Mouse (Mus musculus) cerebellum, adult 11-12 months (tissue): ENCODE results near the gene Alpl.

Source experiments
- DNase-seq: peaks from one replicate; pipeline ENCODE4 v3.0.0; 2022

The Alpl gene

DNA sequence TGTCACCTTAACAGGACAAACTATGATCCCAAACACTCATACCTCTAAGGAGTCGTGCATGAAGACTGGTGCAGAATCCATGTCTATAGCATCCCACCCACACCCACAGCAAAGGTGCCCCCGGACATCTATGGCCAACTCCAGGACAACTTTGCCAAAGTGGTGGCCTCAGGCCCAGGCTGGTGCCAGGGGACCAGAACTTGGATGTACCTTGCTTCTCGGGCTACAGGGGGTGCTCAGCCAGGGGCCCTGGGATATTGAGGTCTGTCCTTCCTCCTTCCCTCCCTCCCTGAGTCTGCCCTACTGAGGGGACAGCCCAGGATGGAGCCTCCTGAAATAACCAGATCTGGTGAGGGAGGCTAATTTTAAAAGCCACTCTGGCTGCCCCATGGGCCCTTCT lies 63.8 kb downstream of the Alpl start:
- DNase-seq, result peak; percentile 69

DNA sequence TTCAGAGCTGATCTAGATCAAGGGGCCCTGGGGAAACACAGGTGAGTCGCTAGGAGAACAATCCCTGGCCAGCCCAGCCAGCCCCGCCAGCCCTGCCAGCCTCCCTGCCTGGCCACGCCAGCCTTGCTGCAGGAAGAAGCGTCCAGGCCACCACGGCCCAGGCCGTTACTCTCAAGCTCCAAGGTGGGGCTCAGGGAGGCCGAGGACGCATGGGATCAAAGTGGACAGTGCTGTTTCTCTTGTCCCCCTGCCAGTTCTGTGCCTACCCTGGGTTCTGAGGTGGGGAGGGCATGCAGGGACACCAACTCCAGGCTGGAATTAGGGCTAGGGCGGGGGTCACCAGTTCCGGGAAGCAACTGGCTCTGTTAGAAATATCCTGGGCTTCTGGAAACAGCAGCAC lies 64.3 kb downstream of the Alpl start:
- DNase-seq, result peak; percentile 67

DNA sequence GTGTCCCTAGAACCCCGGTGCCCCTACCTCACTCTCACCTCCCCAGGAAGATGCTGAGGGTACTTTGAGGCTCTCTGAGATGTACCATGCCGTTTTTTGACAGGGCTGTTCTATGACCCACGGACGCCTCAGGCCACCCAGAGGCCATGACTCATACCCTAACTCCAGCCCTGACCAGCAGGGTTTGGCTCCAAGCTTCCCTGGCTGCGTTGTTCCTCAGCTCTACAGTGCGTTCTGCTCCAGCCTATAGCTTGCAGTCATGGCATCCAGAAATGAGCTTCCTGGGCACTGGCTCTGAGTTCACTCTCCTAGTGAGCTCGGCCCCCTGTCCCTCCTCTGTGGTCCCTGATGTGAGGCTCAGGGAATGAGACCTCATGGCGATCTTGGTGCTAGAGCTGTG lies 65.4 kb downstream of the Alpl start:
- peak; percentile 50 for DNase-seq

DNA sequence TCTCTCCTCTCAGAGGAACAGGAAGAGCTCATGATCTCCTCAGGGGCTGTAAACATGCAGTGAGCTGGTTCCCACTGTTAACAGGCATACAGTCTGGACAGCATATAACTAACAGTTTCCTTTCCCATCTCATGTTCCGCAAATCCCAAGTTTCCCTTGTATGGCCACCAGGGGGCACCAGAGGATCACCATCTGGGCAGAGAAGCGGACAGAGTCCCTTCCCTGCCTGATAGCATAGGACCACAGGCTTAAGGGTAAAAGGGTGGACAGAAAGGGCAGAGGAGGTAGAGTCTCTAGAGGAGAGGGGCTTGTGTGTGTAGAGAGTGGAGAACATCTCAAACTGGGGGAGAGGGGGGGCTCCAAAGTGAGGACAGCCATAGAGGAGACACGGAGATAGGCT lies 66.0 kb downstream of the Alpl start:
- peak; percentile 87 for DNase-seq

DNA sequence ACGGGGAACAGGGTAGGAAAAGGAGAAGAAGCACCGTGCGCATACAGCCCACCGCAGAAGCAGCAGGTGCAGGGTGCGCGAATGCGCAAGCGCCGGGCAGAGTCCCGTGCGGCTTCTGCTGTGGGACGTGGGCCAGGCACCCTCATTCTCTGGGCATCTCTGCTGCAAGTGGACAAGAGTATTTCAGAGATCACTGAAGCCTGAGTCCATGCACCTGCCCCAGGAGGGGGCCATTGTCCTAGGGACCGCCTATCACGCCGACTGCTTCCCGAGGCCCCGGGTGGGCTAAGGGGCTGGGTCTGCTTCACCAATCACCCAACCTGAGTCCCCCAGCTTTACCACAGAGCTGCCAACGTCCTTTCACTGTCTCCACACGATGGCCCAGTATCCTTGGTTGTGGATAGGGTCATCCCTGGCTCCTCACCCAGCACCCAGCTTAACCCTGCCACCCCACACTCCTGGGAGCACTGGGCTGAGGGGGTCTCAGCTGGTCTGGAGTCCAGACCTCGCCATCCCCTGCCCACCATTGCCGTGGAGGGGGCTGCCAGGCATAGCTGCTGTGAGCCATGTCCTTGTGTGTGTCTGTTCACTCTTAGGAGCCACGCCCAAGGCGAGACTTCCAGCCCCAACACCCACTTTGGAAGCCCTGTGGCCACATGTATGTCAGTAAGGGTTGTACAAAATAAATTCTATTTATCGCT lies 66.9 kb downstream of the Alpl start:
- DNase-seq, result peak; percentile 65

DNA sequence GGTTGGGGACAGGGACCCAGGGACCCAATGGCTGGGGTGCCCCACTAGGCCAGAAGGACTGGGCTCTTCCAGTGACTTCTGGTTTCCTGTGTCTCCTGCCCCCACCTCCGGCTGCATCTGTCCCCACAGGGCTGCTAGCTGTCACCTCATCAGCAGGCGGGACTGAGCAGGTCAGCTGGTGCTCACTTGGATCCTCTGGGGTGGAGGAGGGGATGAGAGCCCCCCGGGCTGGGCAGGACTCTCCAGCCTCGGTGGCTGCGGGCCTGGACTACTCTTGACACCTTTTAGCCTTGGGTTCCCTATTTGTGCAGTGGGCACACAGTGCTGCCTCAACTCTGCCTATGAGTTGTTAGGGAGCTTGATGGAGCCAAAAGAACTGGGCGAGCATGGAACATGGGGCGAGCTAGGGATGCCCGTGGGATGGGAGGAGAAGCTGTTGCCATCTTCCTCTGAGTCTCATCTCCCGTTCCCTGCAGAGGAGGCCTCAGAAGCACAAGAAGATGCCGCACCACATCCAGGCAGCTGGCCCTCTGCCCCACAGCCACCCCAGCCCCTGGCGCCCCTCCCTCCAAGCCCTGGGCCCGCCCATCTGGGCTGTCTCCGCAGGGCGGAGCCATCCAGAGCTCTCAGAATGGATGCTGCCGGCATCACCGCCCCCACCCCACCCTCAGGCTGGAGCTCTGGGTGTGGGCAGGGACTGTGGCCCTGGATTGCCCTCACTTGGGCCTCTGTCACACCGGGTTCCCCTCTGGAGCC lies 67.6 kb downstream of the Alpl start:
- DNase-seq, result peak; percentile 61

DNA sequence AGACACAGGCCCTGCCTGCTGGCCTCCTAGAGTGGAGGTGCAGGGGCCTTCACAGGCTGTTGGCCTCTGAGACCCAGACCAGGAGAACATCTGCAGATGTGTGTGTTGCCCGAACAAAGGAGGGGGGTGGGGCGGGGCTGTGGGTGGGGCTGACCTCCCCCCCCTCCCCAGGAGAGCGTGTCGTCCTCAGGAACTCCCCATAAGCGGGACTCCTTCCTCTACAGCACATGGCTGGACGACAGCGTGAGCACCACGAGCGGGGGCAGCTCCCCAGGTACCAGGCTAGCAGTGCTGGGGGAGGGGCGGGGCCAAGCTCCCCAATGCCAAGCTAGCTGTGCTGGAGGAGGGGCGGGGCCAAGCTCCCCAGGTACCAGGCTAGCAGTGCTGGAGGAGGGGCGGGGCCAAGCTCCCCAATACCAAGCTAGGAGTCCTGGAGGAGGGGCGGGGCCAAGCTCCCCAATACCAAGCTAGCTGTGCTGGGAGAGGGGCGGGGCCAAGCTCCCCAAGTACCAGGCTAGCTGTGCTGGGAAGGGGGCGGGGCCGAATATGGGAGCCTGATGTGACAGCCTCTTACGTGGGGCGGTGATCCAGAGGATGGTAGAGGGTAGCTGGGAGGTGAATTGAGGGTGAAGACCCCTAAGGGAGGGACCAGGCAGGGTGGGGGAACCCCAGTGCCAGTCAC lies 68.5 kb downstream of the Alpl start:
- DNase-seq, result peak; percentile 79

DNA sequence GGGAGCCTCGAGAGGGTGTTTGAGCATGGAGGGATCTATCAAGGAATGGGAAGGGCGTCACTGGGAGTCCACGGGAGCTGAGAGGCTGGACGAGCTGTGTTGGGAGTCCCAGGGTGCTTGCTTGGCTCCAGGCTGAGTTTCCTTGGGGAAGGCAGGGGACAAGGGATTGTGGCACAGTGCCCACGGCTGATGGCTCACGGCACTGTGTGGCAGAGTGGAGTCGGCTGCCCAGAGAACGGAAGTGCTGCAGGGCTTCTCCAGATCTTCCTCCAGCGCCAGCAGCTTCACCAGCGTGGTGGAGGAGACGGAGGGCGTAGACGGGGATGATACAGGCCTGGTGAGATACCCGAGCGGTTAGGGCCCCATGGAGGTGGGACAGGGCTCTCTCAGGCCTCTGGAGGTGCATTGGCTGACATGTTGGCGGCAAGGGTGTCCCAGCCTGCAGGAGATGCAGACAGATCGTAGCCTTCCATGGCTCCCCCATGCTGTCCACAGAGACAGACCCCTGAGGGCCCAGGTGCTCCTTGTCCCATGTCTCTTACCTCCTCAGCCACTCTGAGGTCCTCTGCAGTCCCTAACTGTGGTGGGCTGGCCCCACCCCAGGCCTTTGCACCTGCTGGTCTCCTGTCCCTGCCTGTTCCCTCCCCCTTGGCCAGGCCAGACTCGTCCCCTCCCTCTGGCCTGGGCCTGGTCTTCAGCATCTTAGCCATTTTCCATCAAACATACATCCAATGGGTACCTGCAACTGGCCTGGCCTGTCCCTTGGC lies 69.3 kb downstream of the Alpl start:
- peak; percentile 80 for DNase-seq

DNA sequence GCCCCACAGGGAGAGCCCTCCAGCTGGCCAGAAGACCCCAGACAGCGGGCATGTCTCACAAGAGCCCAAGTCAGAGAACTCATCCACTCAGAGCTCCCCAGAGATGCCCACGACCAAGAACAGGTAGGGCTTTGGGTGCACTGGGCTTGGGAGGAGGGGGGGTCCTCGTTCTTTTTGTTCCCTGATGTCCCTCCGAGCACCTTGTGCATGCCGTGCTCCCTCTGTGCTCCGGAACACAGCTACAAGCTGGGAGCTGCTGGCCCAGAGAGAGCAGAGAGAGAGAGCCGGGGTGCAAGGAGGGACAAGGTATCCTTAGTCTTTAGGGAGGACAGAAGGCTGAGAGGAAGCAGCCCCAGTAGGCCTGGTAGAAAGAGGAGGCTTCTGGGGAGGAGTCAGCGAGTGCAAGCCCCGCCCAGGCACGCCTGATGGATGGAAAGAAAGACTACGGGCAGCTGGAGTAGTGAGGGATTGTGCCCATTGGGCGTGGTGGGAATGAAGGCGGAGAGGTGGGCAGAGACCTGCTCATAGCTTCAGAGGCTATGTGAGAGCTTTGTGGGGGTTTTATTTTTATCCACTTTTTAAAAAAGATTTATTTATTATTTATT lies 70.5 kb downstream of the Alpl start:
- DNase-seq, result peak; percentile 52

DNA sequence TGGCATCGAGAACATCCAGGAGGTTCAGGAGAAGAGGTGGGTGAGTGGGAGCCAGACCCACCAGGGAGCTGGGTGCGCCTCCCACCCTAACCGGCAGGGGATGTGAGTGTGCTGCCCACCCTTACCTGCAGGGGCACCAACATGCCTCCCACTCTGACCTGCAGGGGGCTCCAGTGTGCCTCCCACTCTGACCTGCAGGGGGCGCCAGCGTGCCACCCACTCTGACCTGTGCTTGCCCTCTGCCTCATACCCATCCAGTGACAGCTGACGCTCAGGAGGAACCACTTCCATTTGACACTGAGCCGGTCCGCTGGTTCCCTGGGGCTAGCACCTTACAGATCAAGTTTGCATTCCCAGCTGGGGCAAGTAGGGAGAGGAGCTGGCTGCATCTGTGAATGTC lies 71.4 kb downstream of the Alpl start:
- DNase-seq, result peak; percentile 66

DNA sequence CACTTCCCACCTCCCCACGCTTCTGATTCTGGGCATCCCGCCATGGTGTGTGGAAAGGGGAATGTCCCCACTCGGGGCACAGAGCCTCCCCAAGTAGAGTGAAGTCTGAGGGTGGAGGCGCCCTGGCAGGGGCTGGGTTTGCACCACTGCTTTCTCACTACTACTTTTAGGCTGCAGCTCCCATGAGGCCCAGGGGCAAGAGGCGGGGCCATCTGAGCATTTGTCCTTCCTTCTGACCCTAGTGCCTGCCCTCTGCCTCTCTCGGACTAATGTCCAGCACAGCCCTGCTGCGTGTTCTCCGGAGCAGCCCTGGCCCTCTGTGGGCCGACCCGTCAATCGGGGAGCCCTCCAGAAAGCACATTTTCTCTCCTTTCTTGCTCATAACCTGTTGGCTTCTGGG lies 72.0 kb downstream of the Alpl start:
- peak; percentile 66 for DNase-seq

DNA sequence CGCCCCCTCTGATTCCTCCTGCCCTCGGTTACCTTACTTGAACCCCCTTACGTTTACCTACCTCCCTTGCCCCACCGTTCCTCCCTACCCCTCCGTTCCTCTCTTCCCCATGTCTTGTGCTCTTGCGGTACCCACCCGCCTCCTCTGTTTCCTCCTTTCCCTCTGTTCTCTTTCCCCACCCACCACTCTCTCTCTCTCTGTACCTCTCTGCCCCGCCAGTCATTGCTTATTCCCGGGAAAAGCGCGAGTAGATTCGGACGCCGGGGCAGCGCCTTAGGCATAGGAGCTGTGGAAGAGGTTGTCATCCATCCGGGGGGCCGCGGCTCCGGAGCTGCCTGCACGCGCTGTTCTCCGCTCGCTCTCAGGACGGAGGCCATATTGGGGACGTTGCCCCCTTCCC lies 72.7 kb downstream of the Alpl start:
- no peak for DNase-seq

DNA sequence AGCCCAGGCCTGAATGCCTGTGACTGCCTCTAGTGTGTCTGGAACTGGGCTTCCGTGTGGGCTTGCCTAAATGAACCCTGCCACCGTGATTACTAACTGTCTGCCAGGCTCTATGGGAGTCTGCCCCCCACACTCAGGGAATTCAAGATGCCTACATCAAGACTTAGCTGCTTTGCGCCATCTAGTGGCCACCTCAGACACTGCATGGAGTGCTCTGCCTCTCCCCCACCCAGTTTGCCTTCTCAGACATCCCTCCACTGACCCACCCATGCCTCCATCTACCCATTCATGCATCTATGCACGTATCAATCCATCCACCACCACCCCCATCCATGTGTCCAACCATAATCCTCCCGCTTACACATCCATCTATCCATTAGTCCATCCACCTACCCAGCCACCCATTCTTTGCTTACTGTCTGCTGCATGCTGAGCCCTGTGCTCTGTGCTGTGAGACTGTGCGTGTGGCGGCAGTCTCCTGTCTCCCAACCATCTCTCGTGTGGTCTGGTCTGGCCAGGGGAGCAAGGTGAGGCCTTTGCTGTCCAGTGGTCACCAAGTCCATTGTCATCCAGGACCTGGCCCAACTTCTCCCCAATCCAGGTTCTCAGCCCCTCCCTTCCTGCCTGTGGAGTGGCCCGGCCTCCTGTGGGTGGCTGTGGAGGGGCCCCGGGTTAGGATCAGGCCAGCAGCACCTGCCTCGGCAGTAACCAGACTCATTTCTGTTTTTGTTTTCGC lies 73.3 kb downstream of the Alpl start:
- DNase-seq, result peak; percentile 77

DNA sequence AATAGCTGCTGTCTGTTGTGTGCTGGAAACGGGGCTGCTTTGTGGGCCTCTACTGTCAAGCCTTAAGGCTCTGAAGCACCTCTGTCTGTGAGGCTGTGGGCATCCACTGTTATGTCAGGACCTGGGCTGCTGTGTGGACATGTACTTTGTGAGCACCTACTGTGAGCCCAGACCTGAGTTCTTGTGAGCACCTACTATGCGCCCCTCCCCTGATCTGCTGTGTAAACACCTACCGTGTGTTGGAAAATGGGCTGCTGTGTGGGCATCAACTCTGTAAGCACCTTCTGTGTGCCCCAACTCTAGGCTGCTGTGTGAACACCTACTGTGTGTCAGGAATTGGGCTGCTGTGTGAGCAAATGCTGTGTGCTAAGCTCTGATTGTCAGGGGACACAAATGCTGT lies 74.0 kb downstream of the Alpl start:
- DNase-seq, result no peak

DNA sequence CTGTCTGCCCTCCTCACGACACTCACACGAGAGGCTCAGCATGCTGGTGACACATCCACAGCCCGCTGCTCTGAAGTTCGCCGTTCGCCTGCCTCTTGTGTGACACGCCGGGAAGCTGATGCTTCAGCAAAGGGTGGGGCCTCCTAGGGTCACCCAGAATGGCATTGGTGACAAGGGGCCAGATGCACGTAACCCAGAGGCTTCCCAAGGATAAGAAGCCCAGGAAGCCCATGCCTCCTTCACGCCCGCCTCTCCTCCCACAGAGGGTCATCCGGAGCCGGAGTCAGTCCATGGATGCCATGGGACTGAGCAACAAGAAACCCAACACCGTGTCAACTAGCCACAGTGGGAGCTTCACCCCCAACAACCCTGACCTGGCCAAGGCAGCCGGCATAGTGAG lies 74.6 kb downstream of the Alpl start:
- DNase-seq, result no peak

DNA sequence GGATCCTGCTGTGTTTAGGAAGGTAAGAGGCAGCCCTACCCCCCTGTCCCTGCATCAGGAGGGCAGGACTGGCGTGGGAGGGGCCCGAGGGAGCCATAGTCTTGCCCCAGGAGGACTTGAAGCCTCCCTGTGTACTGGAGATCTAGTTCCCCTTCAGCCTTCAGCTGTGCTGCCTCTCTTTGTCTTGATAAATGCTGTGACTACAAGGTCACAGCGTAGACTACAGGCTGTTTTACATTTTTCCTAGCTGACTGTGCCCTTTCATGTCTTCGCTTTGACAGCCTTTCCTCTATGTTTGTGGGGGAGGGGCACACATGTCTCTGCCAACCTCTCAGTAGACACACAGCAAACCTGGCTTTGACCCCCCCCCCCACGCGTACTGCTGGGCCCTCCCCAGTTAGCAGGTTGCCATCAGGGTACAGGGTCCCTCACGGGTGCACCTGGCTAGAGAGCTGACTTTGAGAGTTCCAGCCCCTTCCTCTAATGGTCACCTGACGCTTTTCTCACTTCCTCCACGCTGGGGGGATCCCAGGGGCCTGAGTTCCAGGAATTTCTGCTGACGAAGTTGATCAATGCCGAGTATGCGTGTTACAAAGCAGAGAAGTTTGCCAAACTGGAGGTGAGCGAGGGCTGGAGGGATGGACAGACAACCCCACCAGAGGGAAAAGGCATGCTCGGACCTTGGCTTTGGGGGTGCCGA lies 76.7 kb downstream of the Alpl start:
- DNase-seq, result no peak

DNA sequence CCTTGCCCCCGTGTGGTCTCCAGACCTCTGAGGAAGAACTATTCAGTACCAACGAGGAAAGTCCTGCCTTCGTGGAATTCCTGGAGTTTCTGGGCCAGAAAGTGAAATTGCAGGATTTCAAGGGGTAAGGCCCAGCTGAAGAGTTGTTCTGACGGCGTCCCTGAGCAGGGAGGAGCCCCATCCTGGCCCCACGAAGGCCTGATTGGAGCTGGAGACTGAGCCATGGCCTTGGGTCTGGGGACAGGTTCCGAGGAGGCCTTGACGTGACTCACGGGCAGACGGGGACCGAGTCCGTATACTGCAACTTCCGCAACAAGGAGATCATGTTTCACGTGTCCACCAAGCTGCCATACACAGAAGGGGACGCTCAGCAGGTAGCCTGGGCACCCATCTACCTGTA lies 78.5 kb downstream of the Alpl start:
- no peak for DNase-seq

DNA sequence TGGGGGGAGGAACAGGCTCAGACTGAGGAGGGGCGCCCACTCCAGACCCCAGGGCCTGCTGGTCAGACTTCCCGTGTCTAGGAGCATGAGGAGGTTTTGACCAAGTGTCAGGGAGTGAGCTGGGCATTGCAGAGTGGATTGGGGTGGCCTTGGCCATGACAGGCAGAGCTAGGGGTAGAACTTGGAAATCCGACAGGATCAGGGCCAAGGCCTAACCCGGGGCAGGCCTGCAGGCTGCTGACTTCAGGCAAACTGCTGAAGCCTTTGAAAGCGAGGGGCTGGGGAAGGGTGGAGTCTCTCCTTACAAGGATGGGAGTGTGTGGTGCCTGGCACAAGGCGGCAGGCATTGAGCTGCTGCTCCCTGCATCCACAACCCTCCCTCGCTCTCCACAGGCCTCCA lies 79.2 kb downstream of the Alpl start:
- DNase-seq, result no peak

DNA sequence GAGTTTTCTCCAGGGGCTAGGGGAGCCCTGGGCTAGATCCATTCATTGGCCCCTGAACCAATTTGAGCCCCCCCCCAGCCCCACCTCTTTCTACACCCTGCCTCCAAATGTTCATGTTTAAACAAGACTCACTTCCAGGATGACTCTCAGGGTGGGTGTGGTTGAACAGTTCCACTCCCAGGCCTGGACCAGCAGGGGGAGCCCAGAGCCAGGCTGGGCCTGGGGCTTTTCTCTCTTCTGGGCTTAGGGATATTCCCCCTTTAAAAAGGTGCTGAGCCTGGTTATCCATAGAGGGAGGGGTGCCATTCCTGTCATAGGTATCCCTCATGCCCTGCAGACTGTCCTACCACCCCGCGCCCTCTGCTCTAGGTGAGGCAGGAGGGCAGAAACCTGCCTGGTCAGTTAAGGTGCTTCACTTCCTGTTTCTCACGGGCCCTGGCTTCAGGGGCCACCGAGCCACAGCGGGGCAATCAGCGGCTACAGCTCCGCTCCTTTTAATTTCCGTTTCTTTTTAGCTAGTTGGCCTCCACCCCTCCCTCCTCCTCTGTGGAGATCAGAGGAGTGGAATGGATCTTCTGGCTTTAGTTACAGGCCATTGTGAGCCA lies 82.1 kb downstream of the Alpl start:
- no peak for DNase-seq

DNA sequence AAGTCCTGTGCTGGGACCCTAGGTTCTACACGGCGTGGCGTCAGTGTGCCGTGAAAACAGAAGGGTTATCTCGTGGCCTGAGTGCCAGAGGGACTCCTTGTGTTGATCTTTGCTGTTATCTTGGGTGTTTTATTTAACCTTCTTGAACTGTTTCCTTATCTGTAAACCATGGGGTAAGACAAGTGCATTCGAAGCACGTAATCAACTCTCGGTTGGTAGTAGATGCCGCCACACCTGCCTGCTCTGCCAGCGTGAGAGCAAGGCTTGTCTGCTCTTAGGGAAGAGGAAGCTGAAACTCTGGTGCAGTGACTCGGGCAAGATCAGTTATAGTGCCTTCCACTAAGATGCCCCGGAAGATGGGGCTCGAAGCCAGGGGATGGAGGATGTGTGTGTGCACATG lies 83.2 kb downstream of the Alpl start:
- DNase-seq, result no peak
